Mouse (Mus musculus) liver, postnatal 0 days (tissue): ENCODE data around the gene Slc48a1. TPM values are rescaled to one million over a fixed set of nuclear protein-coding genes. Genes with fewer than 3 reads are reported as not detected.

Experiments
- ATAC-seq: fragments of 200-750 bp; cut with Nextera tagmentation; 2 replicates; pipeline ENCODE4 v1.8.0; 2017; ENCODE audit warnings: mild to moderate bottlenecking, moderate library complexity
- DNase-seq: peaks from one replicate; pipeline ENCODE4 v3.0.0-alpha.2; 2016
- H3K27ac ChIP-seq: fragments of 300-500 bp; sonication (generic); 2 replicates; pipeline ENCODE4 v1.5.1; 2014; ENCODE audit warnings: antibody characterized with exemption, moderate library complexity, mild to moderate bottlenecking, low read depth
- H3K27me3 ChIP-seq: fragments of 300-500 bp; sonication (generic); 2 replicates; pipeline ENCODE4 v1.6.1; 2014; ENCODE audit warnings: low read length, control low read depth, mixed read lengths; ENCODE audit not compliant: insufficient read depth
- H3K36me3 ChIP-seq: fragments of 300-500 bp; sonication (generic); replicated peaks from 2 replicates; pipeline ENCODE4 v1.6.1; 2014; ENCODE audit warnings: mild to moderate bottlenecking, control low read depth, low read length, moderate library complexity, mixed read lengths; ENCODE audit not compliant: insufficient read depth
- H3K4me1 ChIP-seq: fragments of 300-500 bp; sonication (generic); 2 replicates; pipeline ENCODE4 v1.6.1; 2014; ENCODE audit warnings: antibody characterized with exemption, mild to moderate bottlenecking, control low read depth; ENCODE audit not compliant: insufficient read depth
- H3K4me2 ChIP-seq: fragments of 300-500 bp; sonication (generic); 2 replicates; pipeline ENCODE4 v1.6.1; 2014; ENCODE audit warnings: low read depth, mild to moderate bottlenecking, low read length, moderate library complexity, mixed read lengths
- H3K4me3 ChIP-seq: fragments of 300-500 bp; sonication (generic); 2 replicates; pipeline ENCODE4 v1.5.1; 2014; ENCODE audit warnings: low read depth, low read length
- H3K9ac ChIP-seq: fragments of 300-500 bp; sonication (generic); replicated peaks from 2 replicates; pipeline ENCODE4 v1.6.1; 2014; ENCODE audit warnings: mild to moderate bottlenecking, moderate library complexity
- H3K9me3 ChIP-seq: fragments of 300-500 bp; sonication (generic); 2 replicates; pipeline ENCODE4 v1.6.1; 2016; ENCODE audit warnings: mild to moderate bottlenecking, control low read depth, low read length, mixed read lengths
- CTCF ChIP-seq: sonication (generic); IDR thresholded peaks from 2 replicates; pipeline ENCODE4 v1.5.1; 2016; ENCODE audit warnings: antibody characterized with exemption, low read depth
- EP300 ChIP-seq: IDR thresholded peaks from 2 replicates; pipeline ENCODE4 v1.6.1; 2016; ENCODE audit warnings: antibody characterized with exemption, low read depth, mild to moderate bottlenecking
- WGBS: fragments of 180-500 bp; shearing (Covaris S2); extraction: QIAGEN DNeasy Blood & Tissue Kit; methylation state at CpG from one replicate; pipeline ENCODE4 v1.1.7; 2014; ENCODE audit not compliant: insufficient replicate concordance; 5-methylcytosine and 5-hydroxymethylcytosine counted together
- polyA plus RNA-seq: library from polyadenylated mRNA; unstranded; fragments of >200 nt; fragmentation: Nextera tagmentation; extraction: Ambion mirVana; gene quantifications from 2 replicates; pipeline ENCODE4 v1.2.1, GENCODE M21; 2015

The Slc48a1 gene
- polyA plus RNA-seq, 1 experiment from 2014 or later = 61.1 TPM

- peak overlapping the region; percentile 95 for H3K4me2 ChIP-seq
- H3K9me3 ChIP-seq = no peaks in the 10 kb centered on the region
- WGBS = under 1% methylated on average over 19 of the region's 39 CpGs
- DNase-seq = peak; percentile 61
- peak overlapping the region; percentile 89 for H3K9ac ChIP-seq
- peak overlapping the region; percentile 73 for H3K4me3 ChIP-seq
- TF ChIP-seq CTCF (no peak), EP300 (no peak)
- ATAC-seq = peak; percentile 39
- H3K27ac ChIP-seq = peak overlapping the region; percentile 93
- H3K27me3 ChIP-seq = peaks cover 17% of the 10 kb centered on the region; the same call in 1 of the 2 replicates
- H3K4me1 ChIP-seq = peaks cover 33% of the 10 kb centered on the region
- no peaks in the 10 kb centered on the region for H3K36me3 ChIP-seq
These were observed 52.5 kb downstream of the Slc48a1 start for GRCm38 (mm10) chr15:97830788-97831241.

- peak overlapping the region; percentile 73 for H3K4me3 ChIP-seq
- H3K27ac ChIP-seq = peak overlapping the region; percentile 93
- peaks cover 17% of the 10 kb centered on the region; the same call in 1 of the 2 replicates for H3K27me3 ChIP-seq
These were observed 53.1 kb downstream of the Slc48a1 start for GRCm38 (mm10) chr15:97831242-97831986.

DNA sequence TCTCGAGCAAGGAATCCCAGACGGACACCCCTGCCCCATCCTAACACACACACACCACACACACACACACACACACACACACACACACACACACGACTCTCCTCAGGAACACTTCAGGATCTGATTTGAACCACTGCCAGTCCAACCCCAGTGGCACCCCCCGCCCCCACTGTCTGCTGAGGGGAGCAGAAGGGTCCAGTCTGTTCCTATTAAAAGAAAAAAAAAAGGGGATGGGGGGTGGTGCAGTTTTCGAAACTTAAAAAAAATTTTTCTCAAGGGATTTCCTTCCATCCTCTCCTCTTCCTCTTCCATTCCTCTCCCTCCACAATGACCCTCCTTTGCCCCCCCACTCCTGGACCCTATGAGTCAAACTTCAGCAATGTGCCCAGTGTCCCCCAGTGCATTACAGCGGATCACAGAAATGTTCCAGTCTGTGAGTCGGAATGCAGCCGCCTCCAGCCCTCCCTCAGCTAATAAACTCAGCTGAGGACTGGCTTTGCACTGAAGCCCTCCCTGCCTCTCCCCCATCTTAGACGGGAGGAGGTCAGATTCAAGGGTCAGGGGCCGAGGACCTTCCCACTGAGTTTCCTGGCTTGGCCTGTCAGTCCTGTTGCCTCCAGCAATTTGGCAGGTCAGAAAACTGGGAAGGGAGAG, 53.8 kb downstream of the Slc48a1 start:
- H3K36me3 ChIP-seq = no peaks in the 10 kb centered on the region
- peak overlapping the region; percentile 95 for H3K4me2 ChIP-seq
- H3K27me3 ChIP-seq = peaks cover 17% of the 10 kb centered on the region; the same call in 1 of the 2 replicates
- peak overlapping the region; percentile 73 for H3K4me3 ChIP-seq
- H3K27ac ChIP-seq = peak overlapping the region; percentile 93
- H3K9ac ChIP-seq = peak overlapping the region; percentile 89
- no peak for DNase-seq
- TF ChIP-seq CTCF = no peak
- no peak for TF ChIP-seq EP300
- H3K4me1 ChIP-seq = peaks cover 33% of the 10 kb centered on the region
- 17% methylated on average over 10 of the region's 10 CpGs for WGBS
- H3K9me3 ChIP-seq = no peaks in the 10 kb centered on the region
- peak; percentile 10; the same call in 1 of the 2 replicates for ATAC-seq

More at GRCm38 (mm10) chr15:97831242-97831986, 53.1 kb downstream of the Slc48a1 start:
- ATAC-seq (peak; percentile 71), DNase-seq (peak; percentile 75)
- H3K4me1 ChIP-seq = peaks cover 32% of the 10 kb centered on the region
- WGBS = 1% methylated on average over 71 of the region's 84 CpGs
- TF ChIP-seq CTCF (no peak), EP300 (no peak)
- H3K9me3 ChIP-seq = no peaks in the 10 kb centered on the region
- peak overlapping the region; percentile 89 for H3K9ac ChIP-seq
- no peaks in the 10 kb centered on the region for H3K36me3 ChIP-seq
- H3K4me2 ChIP-seq = peak overlapping the region; percentile 95

- Histone ChIP-seq H3K27ac (no peak overlapping the region), H3K4me2 (no peak overlapping the region), H3K9me3 (no peaks in the 10 kb centered on the region), H3K4me1 (peaks cover 40% of the 10 kb centered on the region), H3K27me3 (peaks cover 17% of the 10 kb centered on the region; the same call in 1 of the 2 replicates), H3K36me3 (no peaks in the 10 kb centered on the region), H3K4me3 (no peak overlapping the region), H3K9ac (no peak overlapping the region)
- DNase-seq (no peak), ATAC-seq (no peak)
- TF ChIP-seq EP300 (no peak), CTCF (no peak)
- 38% methylated on average over 9 of the region's 9 CpGs for WGBS
These were observed 54.6 kb downstream of the Slc48a1 start for GRCm38 (mm10) chr15:97832764-97833479.

GRCm38 (mm10) chr15:97836153-97836893, 58.0 kb downstream of the Slc48a1 start:
- ATAC-seq (no peak), DNase-seq (no peak)
- H3K36me3 ChIP-seq = no peaks in the 10 kb centered on the region
- H3K27me3 ChIP-seq = 0 out of 2 replicates have a peak, but pooled peaks cover 9% of the 10 kb centered on the region
- H3K9ac ChIP-seq = no peak overlapping the region
- no peaks in the 10 kb centered on the region for H3K9me3 ChIP-seq
- 62% methylated on average over 17 of the region's 17 CpGs for WGBS
- no peak overlapping the region for H3K27ac ChIP-seq
- no peak overlapping the region for H3K4me2 ChIP-seq
- H3K4me3 ChIP-seq = no peak overlapping the region
- TF ChIP-seq EP300 = no peak
- TF ChIP-seq CTCF = no peak
- H3K4me1 ChIP-seq = peaks cover 38% of the 10 kb centered on the region
